Mouse (Mus musculus): ENCODE results near the gene Znrf4. TPM values are rescaled to one million over a fixed set of nuclear protein-coding genes. Genes with fewer than 3 reads are reported as not detected.

Gene Znrf4
- polyA plus RNA-seq, 1 experiment: not detected

GRCm38 (mm10) chr17:56515690-56516410 lies 3.6 kb upstream of the Znrf4 start:
- H3K27me3 ChIP-seq (ENCODE audit: control insufficient read depth, insufficient read depth, insufficient read length): peaks cover 23% of the 10 kb centered on the region
- no peaks in the 10 kb centered on the region for H3K36me3 ChIP-seq (ENCODE audit: control insufficient read depth, insufficient read depth)
- H3K4me3 ChIP-seq: no peak overlapping the region
- no peaks in the 10 kb centered on the region for H3K79me2 ChIP-seq (ENCODE audit: control insufficient read depth, insufficient read depth)
- H3K4me2 ChIP-seq (ENCODE audit: low read depth): peak overlapping the region; percentile 24
- TF ChIP-seq CEBPB (IDR thresholded peaks at IDR 0.05; ENCODE audit: insufficient read depth, poor library complexity, severe bottlenecking) (no peak), USF1 (IDR thresholded peaks at IDR 0.05; ENCODE audit: low read depth) (peak; percentile 7), MAX (IDR thresholded peaks at IDR 0.05; ENCODE audit: low read depth) (no peak), E2F4 (IDR thresholded peaks at IDR 0.05; ENCODE audit: insufficient read depth) (no peak)
- H3ac ChIP-seq (ENCODE audit: control insufficient read depth, insufficient read length): no peak overlapping the region

GRCm38 (mm10) chr17:56514916-56515315 lies 2.7 kb upstream of the Znrf4 start:
- peaks cover 23% of the 10 kb centered on the region for H3K27me3 ChIP-seq (ENCODE audit: control insufficient read depth, insufficient read depth, insufficient read length)

GRCm38 (mm10) chr17:56514330-56514729 lies 2.1 kb upstream of the Znrf4 start:
- TF ChIP-seq POLR2A (IDR thresholded peaks at IDR 0.05; ENCODE audit: insufficient read length, low read depth) (no peak), REST (IDR thresholded peaks at IDR 0.05; ENCODE audit: insufficient read depth, insufficient read length) (no peak), SRF (IDR thresholded peaks at IDR 0.05; ENCODE audit: control insufficient read depth, insufficient read length, low read depth) (no peak), POLR2AphosphoS2 (IDR thresholded peaks at IDR 0.05; ENCODE audit: insufficient read length, low read depth) (no peak), CEBPB (IDR thresholded peaks at IDR 0.05; ENCODE audit: insufficient read depth, poor library complexity, severe bottlenecking) (no peak), TCF3 (IDR thresholded peaks at IDR 0.05; ENCODE audit: insufficient read length, low read depth) (no peak), USF1 (IDR thresholded peaks at IDR 0.05; ENCODE audit: low read depth) (no peak), MYOG (IDR thresholded peaks at IDR 0.05; ENCODE audit: control insufficient read depth in 1 of 3, insufficient read depth in 1 of 3, insufficient read length in 2 of 3, low read depth in 2 of 3) (no peak)
- Histone ChIP-seq H3ac (ENCODE audit: control insufficient read depth, insufficient read length) (no peak overlapping the region), H3K4me2 (ENCODE audit: low read depth) (no peak overlapping the region), H3K27me3 (ENCODE audit: control insufficient read depth, insufficient read depth, insufficient read length) (peaks cover 23% of the 10 kb centered on the region), H3K36me3 (ENCODE audit: control insufficient read depth, insufficient read depth) (no peaks in the 10 kb centered on the region), H3K79me2 (ENCODE audit: control insufficient read depth, insufficient read depth) (no peaks in the 10 kb centered on the region), H3K4me3 (no peak overlapping the region)

More at GRCm38 (mm10) chr17:56514916-56515315, 2.7 kb upstream of the Znrf4 start:
- H3ac ChIP-seq (ENCODE audit: control insufficient read depth, insufficient read length): no peak overlapping the region
- TF ChIP-seq MYOD1 (IDR thresholded peaks at IDR 0.05; ENCODE audit: control insufficient read depth in 1 of 3, insufficient read length in 2 of 3, low read depth in 2 of 3): no peak
- no peak for TF ChIP-seq TCF12 (IDR thresholded peaks at IDR 0.05; ENCODE audit: insufficient read depth, poor library complexity, severe bottlenecking)
- TF ChIP-seq SRF (IDR thresholded peaks at IDR 0.05; ENCODE audit: control insufficient read depth, insufficient read length, low read depth): no peak
- TF ChIP-seq MAX (IDR thresholded peaks at IDR 0.05; ENCODE audit: low read depth): no peak
- no peak for TF ChIP-seq TCF3 (IDR thresholded peaks at IDR 0.05; ENCODE audit: insufficient read length, low read depth)
- H3K4me3 ChIP-seq: no peak overlapping the region
- no peaks in the 10 kb centered on the region for H3K79me2 ChIP-seq (ENCODE audit: control insufficient read depth, insufficient read depth)
- H3K36me3 ChIP-seq (ENCODE audit: control insufficient read depth, insufficient read depth): no peaks in the 10 kb centered on the region
- H3K4me2 ChIP-seq (ENCODE audit: low read depth): no peak overlapping the region

- TF ChIP-seq POLR2AphosphoS2 (IDR thresholded peaks at IDR 0.05; ENCODE audit: insufficient read length, low read depth): no peak
- no peak for TF ChIP-seq USF1 (IDR thresholded peaks at IDR 0.05; ENCODE audit: low read depth)
- no peak for TF ChIP-seq MYOD1 (IDR thresholded peaks at IDR 0.05; ENCODE audit: control insufficient read depth in 1 of 3, insufficient read length in 2 of 3, low read depth in 2 of 3)
- TF ChIP-seq TCF3 (IDR thresholded peaks at IDR 0.05; ENCODE audit: insufficient read length, low read depth): no peak
- TF ChIP-seq POLR2A (IDR thresholded peaks at IDR 0.05; ENCODE audit: insufficient read length, low read depth): no peak
- TF ChIP-seq REST (IDR thresholded peaks at IDR 0.05; ENCODE audit: insufficient read depth, insufficient read length): no peak
- TF ChIP-seq MAX (IDR thresholded peaks at IDR 0.05; ENCODE audit: low read depth): no peak
- no peak for TF ChIP-seq MYOG (IDR thresholded peaks at IDR 0.05; ENCODE audit: control insufficient read depth in 1 of 3, insufficient read depth in 1 of 3, insufficient read length in 2 of 3, low read depth in 2 of 3)
- no peak for TF ChIP-seq E2F4 (IDR thresholded peaks at IDR 0.05; ENCODE audit: insufficient read depth)
- no peak for TF ChIP-seq TCF12 (IDR thresholded peaks at IDR 0.05; ENCODE audit: insufficient read depth, poor library complexity, severe bottlenecking)
- TF ChIP-seq CEBPB (IDR thresholded peaks at IDR 0.05; ENCODE audit: insufficient read depth, poor library complexity, severe bottlenecking): no peak
- TF ChIP-seq SRF (IDR thresholded peaks at IDR 0.05; ENCODE audit: control insufficient read depth, insufficient read length, low read depth): no peak
- Histone ChIP-seq H3K4me3 (no peak overlapping the region), H3K4me2 (ENCODE audit: low read depth) (no peak overlapping the region), H3K79me2 (ENCODE audit: control insufficient read depth, insufficient read depth) (no peaks in the 10 kb centered on the region), H3K36me3 (ENCODE audit: control insufficient read depth, insufficient read depth) (no peaks in the 10 kb centered on the region), H3ac (ENCODE audit: control insufficient read depth, insufficient read length) (no peak overlapping the region), H3K27me3 (ENCODE audit: control insufficient read depth, insufficient read depth, insufficient read length) (peaks cover 22% of the 10 kb centered on the region)
These were observed 532 bp downstream of the Znrf4 start for GRCm38 (mm10) chr17:56511707-56512090.

- H3K4me2 ChIP-seq (ENCODE audit: low read depth): no peak overlapping the region
- H3ac ChIP-seq (ENCODE audit: control insufficient read depth, insufficient read length): no peak overlapping the region
- no peaks in the 10 kb centered on the region for H3K79me2 ChIP-seq (ENCODE audit: control insufficient read depth, insufficient read depth)
- H3K4me3 ChIP-seq: no peak overlapping the region
- H3K36me3 ChIP-seq (ENCODE audit: control insufficient read depth, insufficient read depth): no peaks in the 10 kb centered on the region
- TF ChIP-seq E2F4 (IDR thresholded peaks at IDR 0.05; ENCODE audit: insufficient read depth) (no peak), USF1 (IDR thresholded peaks at IDR 0.05; ENCODE audit: low read depth) (no peak), REST (IDR thresholded peaks at IDR 0.05; ENCODE audit: insufficient read depth, insufficient read length) (no peak), MAX (IDR thresholded peaks at IDR 0.05; ENCODE audit: low read depth) (no peak), POLR2AphosphoS2 (IDR thresholded peaks at IDR 0.05; ENCODE audit: insufficient read length, low read depth) (no peak), CEBPB (IDR thresholded peaks at IDR 0.05; ENCODE audit: insufficient read depth, poor library complexity, severe bottlenecking) (no peak), MYOD1 (IDR thresholded peaks at IDR 0.05; ENCODE audit: control insufficient read depth in 1 of 3, insufficient read length in 2 of 3, low read depth in 2 of 3) (no peak)
- H3K27me3 ChIP-seq (ENCODE audit: control insufficient read depth, insufficient read depth, insufficient read length): peaks cover 16% of the 10 kb centered on the region
These were observed 1.1 kb downstream of the Znrf4 start for GRCm38 (mm10) chr17:56510970-56511706.
